Mouse (Mus musculus) adrenal gland, postnatal 4 days (tissue): ENCODE measurements at regions not wholly inside any gene's neighbourhood (a gene's known extent, or its start where the extent isn't known, plus 50 kb on each side); places are given as distances from the start of the nearest gene placed in this dataset.

ENCODE experiments used
- DNase-seq, 2 experiments: peaks; one replicate each; pipeline ENCODE4 v3.0.0; 2021 to 2022; ENCODE audit warnings: low spot score in 2 of 2, mixed read lengths in 2 of 2

DNA sequence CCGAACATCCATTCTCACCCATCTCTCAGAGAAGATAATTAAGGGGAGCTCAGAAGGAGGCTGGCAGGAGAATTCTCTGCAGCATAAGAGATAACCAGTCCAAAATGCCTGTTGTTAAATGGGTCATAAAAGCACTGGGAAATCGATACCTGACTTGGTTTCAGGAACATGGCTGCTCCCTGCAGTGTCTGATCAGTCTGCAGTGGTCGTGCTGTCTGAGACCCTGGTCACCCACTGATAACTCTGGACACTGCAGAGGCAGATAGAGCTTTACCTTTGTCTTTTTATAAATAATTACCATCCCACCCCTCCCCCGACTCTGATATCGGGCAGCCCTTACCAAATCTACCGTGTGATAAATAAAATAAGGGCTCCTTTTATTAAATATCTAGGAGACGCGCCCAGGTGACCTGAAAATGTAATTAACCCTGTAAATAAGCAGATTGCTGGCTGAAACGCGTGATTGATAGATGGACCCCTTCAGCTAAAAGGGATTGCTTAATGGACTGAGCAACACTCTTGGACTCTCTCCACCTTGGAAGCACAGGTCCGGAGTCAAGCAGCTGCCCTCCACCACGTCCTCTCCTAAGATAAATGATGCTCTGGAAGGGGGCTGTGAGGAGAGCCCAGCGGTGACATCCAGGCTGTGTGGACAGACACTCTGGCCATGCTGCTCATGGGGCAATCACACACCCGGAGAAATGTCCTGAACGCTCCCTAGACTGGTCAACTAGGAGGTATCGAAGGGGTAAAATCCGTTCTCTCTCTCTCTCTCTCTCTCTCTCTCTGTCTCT is 384.4 kb downstream of the Mtx2 start:
- no peak for DNase-seq

DNA sequence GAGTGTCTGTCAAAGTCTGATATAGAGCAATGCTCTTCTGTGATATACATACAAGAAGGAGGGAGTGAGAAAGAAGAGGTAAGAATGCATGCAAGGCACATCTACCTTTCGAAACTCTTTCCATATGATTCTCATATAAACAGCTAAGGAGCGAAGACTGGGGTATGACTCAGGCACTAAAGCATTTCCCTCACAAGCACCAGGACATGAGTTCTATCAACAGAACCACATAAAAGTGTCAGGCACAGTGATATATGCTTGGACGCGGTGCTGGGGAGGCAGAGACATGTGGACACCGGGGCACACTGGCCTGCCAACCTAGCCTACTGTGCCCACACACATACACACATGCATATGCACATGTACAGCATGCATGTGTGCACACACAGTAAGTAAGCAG is 391.3 kb downstream of the Mtx2 start:
- no peak for DNase-seq

DNA sequence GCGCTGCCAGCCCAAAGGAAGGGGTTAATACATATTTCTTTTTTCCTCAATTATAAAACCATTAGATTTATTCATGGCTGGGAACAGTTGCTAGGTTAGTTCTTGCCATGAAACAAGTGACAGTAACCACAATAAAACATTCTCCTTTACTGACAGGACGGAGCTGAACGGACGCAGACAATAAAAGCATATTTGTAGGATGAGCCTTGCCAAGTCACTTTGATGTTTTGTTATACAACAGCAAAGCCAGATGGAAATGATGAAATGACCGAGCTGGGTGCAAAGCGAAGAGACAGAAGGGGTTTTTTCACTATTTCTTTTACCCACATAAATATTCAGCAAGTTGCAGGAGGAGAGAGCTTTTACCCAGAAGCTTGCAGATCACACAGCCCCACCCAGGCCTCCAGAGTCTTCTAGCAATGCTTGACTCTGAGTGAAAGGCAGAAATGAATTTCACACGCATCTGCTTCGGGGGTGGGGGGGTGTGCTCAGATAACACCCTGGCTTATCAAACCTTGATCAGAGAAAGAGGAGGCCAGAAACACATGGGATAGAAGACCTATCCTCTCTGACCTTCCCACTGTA is 395.3 kb downstream of the Mtx2 start:
- no peak for DNase-seq

GRCm38 (mm10) chr2:75224443-75224842 is 398.8 kb downstream of the Mtx2 start:
- DNase-seq, result no peak

DNA sequence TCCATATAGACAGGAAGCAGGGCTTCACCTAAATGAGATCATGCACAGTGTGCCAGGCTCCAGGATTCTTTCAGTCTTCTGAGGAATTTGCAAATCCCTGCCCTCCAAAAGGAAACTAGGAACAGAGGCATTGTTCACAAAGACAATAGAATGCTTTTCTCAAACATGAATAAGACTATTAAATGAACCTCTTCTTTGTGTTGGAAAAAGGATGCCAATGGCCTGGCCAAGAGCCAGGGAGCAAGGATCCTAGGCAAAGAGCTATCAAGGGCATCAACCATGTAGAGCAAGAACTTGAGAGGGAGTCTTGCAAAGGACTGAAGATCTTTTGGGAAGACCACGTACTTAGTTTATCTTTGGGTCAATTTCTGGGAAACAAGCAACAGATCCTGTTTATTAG is 415.4 kb downstream of the Mtx2 start:
- DNase-seq, result no peak

- DNase-seq, result no peak
Measured at GRCm38 (mm10) chr2:75244311-75245033, 414.6 kb upstream of the Hnrnpa3 start.

DNA sequence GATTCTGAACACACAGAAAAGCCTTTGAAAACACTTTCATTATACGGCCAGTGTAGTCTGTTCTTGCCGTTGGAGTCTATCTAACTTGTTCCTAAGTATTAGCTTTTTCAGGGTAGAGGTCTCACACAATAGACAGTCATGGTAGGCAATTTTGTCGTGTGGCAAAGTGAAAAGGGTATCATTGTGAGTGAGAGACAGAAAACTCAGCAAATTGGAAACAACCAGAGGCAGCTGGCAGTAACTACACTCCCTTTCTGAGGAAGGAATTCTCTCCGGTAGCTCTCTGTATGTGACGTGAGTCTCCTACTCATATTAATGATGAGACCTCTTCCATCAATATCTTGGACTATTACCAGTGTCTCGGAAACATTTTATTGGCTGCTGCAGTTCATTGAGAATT is 413.8 kb upstream of the Hnrnpa3 start:
- DNase-seq, result no peak

GRCm38 (mm10) chr2:75245662-75246061 is 413.4 kb upstream of the Hnrnpa3 start:
- DNase-seq, result no peak

- DNase-seq, result no peak
Measured at GRCm38 (mm10) chr2:75246082-75246743, 412.8 kb upstream of the Hnrnpa3 start.

DNA sequence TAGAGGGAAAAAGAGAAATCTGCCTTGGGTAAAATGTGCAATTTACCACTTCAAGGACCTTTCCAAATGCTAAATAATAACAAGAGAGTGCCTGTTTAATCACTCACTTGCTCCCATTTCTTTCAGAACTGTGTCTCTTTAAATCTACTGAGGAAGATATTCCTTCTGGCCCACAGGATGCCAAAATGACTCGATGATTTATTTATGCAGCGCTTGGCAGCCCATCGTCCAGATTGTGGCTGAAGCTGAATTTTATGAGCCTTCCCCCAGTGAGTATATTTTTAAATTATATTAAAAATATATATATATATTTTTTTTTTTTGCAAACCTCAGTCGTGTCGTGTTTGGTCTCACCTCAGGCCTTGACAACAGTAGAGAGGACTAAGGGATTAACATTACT is 410.8 kb upstream of the Hnrnpa3 start:
- DNase-seq, result no peak

DNA sequence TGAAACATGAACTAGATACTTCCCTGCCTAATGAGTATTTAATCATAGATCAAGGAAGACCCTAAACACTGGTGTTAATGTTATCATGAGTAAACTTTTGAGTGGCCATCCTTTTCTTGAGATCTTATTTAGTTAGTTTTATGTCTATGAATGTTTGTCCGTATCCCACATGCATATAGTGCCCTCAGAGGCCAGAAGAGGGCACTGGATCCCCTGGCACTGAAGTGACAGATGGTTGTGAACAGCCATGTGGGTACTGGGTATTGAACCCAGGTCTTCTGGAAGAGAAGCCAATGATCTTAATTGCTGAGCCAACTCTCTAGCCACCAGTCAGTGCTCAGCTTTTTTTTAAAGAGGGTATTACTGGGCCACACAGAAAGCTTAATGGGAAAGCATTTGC is 408.6 kb upstream of the Hnrnpa3 start:
- no peak for DNase-seq

- DNase-seq, result no peak
Measured at GRCm38 (mm10) chr2:75252829-75253228, 406.2 kb upstream of the Hnrnpa3 start.

DNA sequence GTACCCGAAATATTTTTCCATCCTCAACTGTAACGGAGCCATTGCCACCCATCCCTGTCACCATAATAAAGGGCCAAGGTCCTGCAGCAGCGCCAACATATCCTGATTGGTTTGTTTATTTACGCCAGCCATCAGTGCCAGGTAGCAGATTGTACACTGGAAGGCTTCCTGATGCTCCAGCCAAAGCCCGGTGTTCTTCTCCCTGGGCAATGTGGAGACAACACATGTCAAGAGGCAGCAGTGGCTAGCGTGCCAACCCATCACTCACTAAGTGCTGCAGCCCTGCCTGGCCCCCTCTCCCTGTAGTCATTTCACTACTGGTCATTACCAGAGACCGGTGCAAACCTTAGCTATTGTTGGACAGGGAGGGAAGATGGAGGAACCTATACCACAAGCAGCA is 393.8 kb upstream of the Hnrnpa3 start:
- DNase-seq, result no peak

GRCm38 (mm10) chr2:75265739-75266699 is 393.0 kb upstream of the Hnrnpa3 start:
- DNase-seq, result no peak

- DNase-seq, result no peak
Measured at GRCm38 (mm10) chr2:75267949-75268348, 391.1 kb upstream of the Hnrnpa3 start.

DNA sequence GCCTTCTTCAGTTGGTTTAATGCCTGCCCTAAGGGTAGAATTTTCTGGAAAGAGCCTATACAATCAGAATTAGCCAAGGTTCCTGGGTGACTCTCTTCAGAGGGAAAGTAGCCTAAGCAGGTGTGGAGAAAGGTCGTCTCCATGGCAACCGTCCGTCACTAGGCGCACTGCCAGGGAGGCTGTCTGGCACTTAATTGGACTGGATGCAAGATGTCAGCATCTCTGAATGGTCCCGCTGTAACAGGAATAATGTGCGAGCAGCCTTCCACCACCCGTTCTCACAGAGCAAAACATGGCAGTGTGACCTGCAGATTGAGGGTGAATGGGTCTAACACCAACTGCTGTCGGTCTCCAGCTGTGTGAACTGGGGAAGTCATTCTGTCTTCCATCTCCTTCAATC is 389.6 kb upstream of the Hnrnpa3 start:
- no peak for DNase-seq

DNA sequence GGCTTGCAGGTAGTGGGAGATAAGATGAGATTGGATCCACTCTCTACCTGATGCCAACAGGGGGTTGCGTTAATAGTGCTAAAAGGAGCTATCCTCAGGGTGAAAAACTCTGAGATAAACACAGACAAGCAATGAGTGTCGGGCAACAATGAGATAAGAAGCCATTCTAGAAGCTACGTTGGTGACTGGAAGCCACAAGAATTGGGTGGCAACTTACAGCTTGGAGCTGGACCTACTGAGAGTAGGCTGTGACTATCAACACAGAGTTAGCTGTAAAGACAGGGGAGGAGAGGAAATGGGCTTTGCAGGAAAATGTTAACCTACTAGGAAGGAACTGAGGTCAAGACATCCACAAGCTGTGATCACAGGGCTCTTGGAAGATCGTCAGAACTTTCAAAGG is 388.9 kb upstream of the Hnrnpa3 start:
- DNase-seq, result no peak

DNA sequence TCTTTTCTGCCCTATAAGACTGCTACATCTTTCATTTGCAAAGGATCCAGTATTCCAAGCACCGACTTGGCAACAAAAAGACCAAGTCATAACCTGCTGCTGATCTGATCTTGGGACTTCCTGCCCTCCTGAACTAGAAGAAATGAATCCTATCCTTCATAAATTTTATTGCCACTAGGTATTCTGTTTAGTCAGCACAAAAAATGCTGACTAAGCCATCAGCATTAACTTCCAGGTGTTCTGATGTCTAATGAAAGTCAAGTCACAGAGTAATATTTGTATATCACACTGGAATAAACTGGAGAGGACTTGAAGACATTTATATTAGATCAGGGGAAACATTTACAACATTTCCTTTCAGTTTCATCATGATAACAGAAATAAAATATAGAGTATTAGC is 371.2 kb upstream of the Hnrnpa3 start:
- no peak for DNase-seq

DNA sequence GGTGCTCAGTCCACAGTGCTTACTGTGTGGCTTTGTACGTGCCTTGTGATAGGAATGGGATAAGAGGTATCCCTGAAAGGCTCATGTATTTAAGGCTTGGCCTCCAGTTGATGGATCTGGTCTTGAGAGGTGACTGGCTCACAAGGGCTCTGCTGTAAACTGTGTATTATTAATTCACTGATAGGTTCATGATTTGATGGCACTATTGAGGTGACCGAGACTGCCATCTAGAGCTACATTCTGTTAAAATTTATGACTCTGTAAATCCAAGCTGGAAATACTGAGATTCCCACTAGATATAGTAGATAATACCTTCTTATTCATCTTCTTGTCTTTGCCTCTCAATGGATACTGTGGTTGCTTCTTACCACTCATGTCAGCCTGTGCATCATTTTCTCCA is 367.4 kb upstream of the Hnrnpa3 start:
- no peak for DNase-seq

- DNase-seq, result no peak
Measured at GRCm38 (mm10) chr2:75306821-75307220, 352.2 kb upstream of the Hnrnpa3 start.

- DNase-seq, result no peak
Measured at GRCm38 (mm10) chr2:75311191-75311590, 347.9 kb upstream of the Hnrnpa3 start.
